Mouse (Mus musculus) hindbrain, embryonic 13.5 days (tissue): ENCODE data around the gene Gm14406. TPM values are rescaled to one million over a fixed set of nuclear protein-coding genes. Genes with fewer than 3 reads are reported as not detected.
"Not testable (repeated sequence)": the region's sequence is repeated elsewhere in the genome, so short reads cannot be mapped to it uniquely, and the experiment has no call there.

Source experiments
- ATAC-seq: fragments of 200-750 bp; cut with Nextera tagmentation; 2 replicates; pipeline ENCODE4 v1.8.0; 2017; ENCODE audit warnings: moderate TSS enrichment; ENCODE audit not compliant: low FRiP score
- H3K27ac ChIP-seq: fragments of 300-500 bp; sonication (generic); 2 replicates; pipeline ENCODE4 v1.5.1; 2015; ENCODE audit warnings: inconsistent platforms, mild to moderate bottlenecking, moderate library complexity
- H3K27me3 ChIP-seq: fragments of 300-500 bp; sonication (generic); 2 replicates; pipeline ENCODE4 v1.6.1; 2015; ENCODE audit warnings: mild to moderate bottlenecking, inconsistent platforms
- H3K36me3 ChIP-seq: fragments of 300-500 bp; sonication (generic); 2 replicates; pipeline ENCODE4 v1.6.1; 2015; ENCODE audit warnings: mild to moderate bottlenecking, inconsistent platforms
- H3K4me1 ChIP-seq: fragments of 300-500 bp; sonication (generic); replicated peaks from 2 replicates; pipeline ENCODE4 v1.6.1; 2015; ENCODE audit warnings: inconsistent platforms
- H3K4me2 ChIP-seq: fragments of 300-500 bp; sonication (generic); 2 replicates; pipeline ENCODE4 v1.6.1; 2015; ENCODE audit warnings: inconsistent platforms, mild to moderate bottlenecking, moderate library complexity
- H3K4me3 ChIP-seq: fragments of 300-500 bp; sonication (generic); 2 replicates; pipeline ENCODE4 v1.5.1; 2015; ENCODE audit warnings: mild to moderate bottlenecking, inconsistent platforms
- H3K9ac ChIP-seq: fragments of 300-500 bp; sonication (generic); 2 replicates; pipeline ENCODE4 v1.6.1; 2015; ENCODE audit warnings: mild to moderate bottlenecking, inconsistent platforms
- H3K9me3 ChIP-seq: fragments of 300-500 bp; sonication (generic); 2 replicates; pipeline ENCODE4 v1.6.1; 2016; ENCODE audit warnings: inconsistent platforms
- WGBS: fragments of 180-500 bp; shearing (Covaris S2); methylation state at CpG from one replicate; pipeline ENCODE4 v1.1.7; 2015; 5-methylcytosine and 5-hydroxymethylcytosine counted together
- polyA plus RNA-seq: library from polyadenylated mRNA; unstranded; fragments of >200 nt; fragmentation: Nextera tagmentation; extraction: Ambion mirVana; gene quantifications from 2 replicates; pipeline ENCODE4 v1.2.1, GENCODE M21; 2015

Gene Gm14406
- not detected in 2 replicates for polyA plus RNA-seq

- H3K27ac ChIP-seq, H3K9ac ChIP-seq: not testable (repeated sequence)
- WGBS = 86% methylated on average over 2 of the region's 2 CpGs
These were observed at the start of gene Gm14406 for GRCm38 (mm10) chr2:177577998-177578397. Gm14406 (minus strand) TSS chr2:177578210.

DNA sequence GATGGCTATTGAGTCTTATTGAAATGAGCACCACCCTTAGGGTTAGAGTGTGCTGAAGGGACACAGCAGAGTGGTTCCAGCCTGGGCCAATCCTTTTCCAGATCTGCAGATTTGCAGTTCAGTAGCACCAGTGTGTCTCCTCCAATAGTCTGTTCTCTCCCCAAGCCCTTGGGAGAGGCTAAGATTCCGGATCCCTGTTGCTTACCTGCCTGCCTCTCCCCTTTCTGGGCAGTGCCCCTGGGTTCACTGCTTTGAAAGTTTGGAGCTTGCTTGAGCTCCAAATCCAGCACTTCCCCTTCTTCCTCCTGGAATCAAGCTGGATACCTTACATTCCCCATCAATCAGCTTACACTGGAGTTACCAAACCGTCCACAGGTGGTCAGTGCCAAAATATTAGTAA is 2.9 kb downstream of the Gm14406 start:
- not testable (repeated sequence) for H3K27ac ChIP-seq, H3K4me1 ChIP-seq, H3K4me2 ChIP-seq, H3K9me3 ChIP-seq, H3K27me3 ChIP-seq, ATAC-seq, H3K4me3 ChIP-seq, H3K36me3 ChIP-seq, H3K9ac ChIP-seq
- WGBS = 88% methylated on average over 1 of the region's 2 CpGs

More at GRCm38 (mm10) chr2:177577998-177578397, at the start of gene Gm14406:
- H3K4me1 ChIP-seq, H3K27me3 ChIP-seq, H3K4me2 ChIP-seq, H3K4me3 ChIP-seq, H3K36me3 ChIP-seq, ATAC-seq, H3K9me3 ChIP-seq: not testable (repeated sequence)

DNA sequence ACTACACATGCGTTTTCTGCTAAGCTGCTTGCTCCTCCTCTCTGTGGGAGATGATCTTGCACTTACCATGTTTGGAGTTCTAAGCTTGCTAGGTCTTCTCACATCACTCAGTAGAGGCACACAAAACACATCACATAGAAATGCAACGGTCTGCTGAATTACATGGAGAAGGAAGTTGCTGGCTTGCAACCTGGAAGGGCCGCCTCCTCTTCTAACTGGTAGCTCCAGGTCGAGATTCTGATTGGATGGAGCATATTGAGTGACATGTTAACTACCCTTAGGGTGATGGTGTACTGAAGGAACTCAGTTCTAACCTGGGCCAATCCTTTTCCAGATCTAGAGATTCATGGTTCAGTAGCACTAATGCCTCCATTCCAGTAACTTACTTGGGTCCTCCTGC is 18.6 kb downstream of the Gm14406 start:
- not testable (repeated sequence) for H3K36me3 ChIP-seq, H3K27ac ChIP-seq, H3K4me2 ChIP-seq, H3K4me3 ChIP-seq, H3K9ac ChIP-seq, ATAC-seq, H3K9me3 ChIP-seq, H3K4me1 ChIP-seq, H3K27me3 ChIP-seq
- 78% methylated on average over 4 of the region's 4 CpGs for WGBS

- not testable (repeated sequence) for H3K9me3 ChIP-seq, H3K27me3 ChIP-seq, H3K9ac ChIP-seq, H3K27ac ChIP-seq, H3K36me3 ChIP-seq, H3K4me1 ChIP-seq, H3K4me2 ChIP-seq, ATAC-seq, H3K4me3 ChIP-seq
- WGBS = 86% methylated on average over 1 of the region's 1 CpGs
These were observed 22.7 kb downstream of the Gm14406 start for GRCm38 (mm10) chr2:177555261-177555660.

DNA sequence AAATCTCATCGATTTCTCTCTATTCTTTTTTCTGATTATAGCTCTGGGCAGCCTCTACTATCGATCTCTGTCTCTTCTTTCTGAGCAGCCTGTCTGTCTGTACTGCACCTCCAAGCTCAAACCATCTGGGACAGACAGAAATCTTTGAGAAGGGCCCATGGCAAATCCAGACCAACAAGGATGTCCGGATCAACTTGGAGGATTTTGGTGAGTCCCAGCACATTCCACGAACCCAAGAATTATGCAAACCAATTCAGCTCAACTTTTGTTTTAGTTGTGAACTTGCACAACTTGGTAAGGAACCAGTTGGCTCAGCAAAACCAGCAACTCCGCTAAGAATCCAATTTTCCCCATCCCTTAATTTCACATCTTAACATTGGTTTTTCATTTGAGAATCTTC is 40.3 kb downstream of the Gm14406 start:
- H3K4me1 ChIP-seq, ATAC-seq, H3K27me3 ChIP-seq, H3K9me3 ChIP-seq, H3K27ac ChIP-seq, H3K36me3 ChIP-seq, H3K4me3 ChIP-seq, H3K9ac ChIP-seq, H3K4me2 ChIP-seq: not testable (repeated sequence)
- WGBS = 88% methylated on average over 5 of the region's 5 CpGs

GRCm38 (mm10) chr2:177537141-177537540 is 40.9 kb downstream of the Gm14406 start:
- H3K27me3 ChIP-seq, H3K4me2 ChIP-seq, H3K4me3 ChIP-seq, H3K36me3 ChIP-seq, ATAC-seq, H3K27ac ChIP-seq, H3K9me3 ChIP-seq, H3K9ac ChIP-seq, H3K4me1 ChIP-seq: not testable (repeated sequence)
- WGBS = 83% methylated on average over 2 of the region's 2 CpGs

DNA sequence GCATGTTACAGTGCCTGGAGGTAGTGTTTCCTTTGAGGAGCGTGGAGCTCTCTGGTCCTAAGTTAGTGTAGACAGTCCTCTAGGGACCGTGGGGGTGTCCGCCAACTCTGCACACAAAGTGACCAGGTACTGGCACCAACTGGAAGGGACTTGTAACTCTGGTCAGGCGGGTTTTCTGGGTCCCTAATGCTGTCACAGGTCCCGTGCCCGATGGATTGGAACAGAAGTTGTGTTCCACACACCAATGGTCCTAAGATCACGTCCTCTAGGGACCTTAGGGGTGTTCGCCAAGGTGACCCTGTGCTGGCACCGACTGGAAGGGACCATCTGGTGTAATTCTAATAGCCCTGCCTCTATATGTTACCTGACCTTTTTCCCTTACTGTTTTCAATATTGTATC is 42.1 kb downstream of the Gm14406 start:
- Histone ChIP-seq H3K4me2 (no peak overlapping the region), H3K9me3 (peaks cover 6% of the 10 kb centered on the region; the same call in 1 of the 2 replicates), H3K4me3 (no peak overlapping the region), H3K27ac (no peak overlapping the region), H3K9ac (no peak overlapping the region), H3K27me3 (no peaks in the 10 kb centered on the region), H3K4me1 (no peaks in the 10 kb centered on the region), H3K36me3 (no peaks in the 10 kb centered on the region)
- 80% methylated on average over 9 of the region's 9 CpGs for WGBS
- no peak for ATAC-seq

- H3K4me1 ChIP-seq, H3K27me3 ChIP-seq, H3K27ac ChIP-seq, H3K4me2 ChIP-seq, H3K9me3 ChIP-seq, H3K9ac ChIP-seq, ATAC-seq, H3K36me3 ChIP-seq, H3K4me3 ChIP-seq: not testable (repeated sequence)
- WGBS = 91% methylated on average over 16 of the region's 16 CpGs
These were observed 53.8 kb downstream of the Gm14406 start for GRCm38 (mm10) chr2:177524171-177524570.

- H3K9ac ChIP-seq, H3K4me3 ChIP-seq, H3K27me3 ChIP-seq, H3K9me3 ChIP-seq, H3K36me3 ChIP-seq, H3K27ac ChIP-seq, H3K4me1 ChIP-seq, ATAC-seq, H3K4me2 ChIP-seq: not testable (repeated sequence)
- WGBS = 91% methylated on average over 6 of the region's 6 CpGs
These were observed 54.3 kb downstream of the Gm14406 start for GRCm38 (mm10) chr2:177523674-177524073.

DNA sequence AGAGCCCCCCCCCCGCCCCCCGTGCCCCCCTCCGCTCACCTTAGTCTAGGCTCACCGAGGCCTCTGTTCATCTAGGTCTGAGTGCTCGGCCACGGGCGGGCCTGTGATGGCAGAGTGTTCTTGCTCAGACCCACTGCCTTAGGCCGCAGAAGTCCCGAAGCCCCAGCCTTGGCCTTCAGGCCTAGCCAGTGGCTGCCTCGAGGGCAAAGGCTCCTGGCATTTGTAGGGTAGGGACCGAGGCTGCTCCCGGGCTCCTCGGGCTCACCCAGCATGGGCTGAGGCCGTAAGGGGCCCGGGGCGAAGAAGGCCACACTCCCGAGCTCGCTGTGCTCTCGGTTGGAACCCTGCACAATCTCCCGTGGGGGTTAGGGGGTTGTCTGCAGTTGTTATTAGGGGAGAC is 54.9 kb downstream of the Gm14406 start:
- no peaks in the 10 kb centered on the region for H3K4me1 ChIP-seq
- no peak overlapping the region for H3K9ac ChIP-seq
- no peaks in the 10 kb centered on the region for H3K27me3 ChIP-seq
- H3K4me3 ChIP-seq = no peak overlapping the region
- no peak overlapping the region for H3K4me2 ChIP-seq
- H3K9me3 ChIP-seq = peaks cover 8% of the 10 kb centered on the region; the same call in 1 of the 2 replicates
- no peak for ATAC-seq
- no peak overlapping the region for H3K27ac ChIP-seq
- 90% methylated on average over 20 of the region's 20 CpGs for WGBS
- H3K36me3 ChIP-seq = no peaks in the 10 kb centered on the region

- Histone ChIP-seq H3K9ac (no peak overlapping the region), H3K36me3 (no peaks in the 10 kb centered on the region), H3K4me1 (no peaks in the 10 kb centered on the region), H3K4me2 (no peak overlapping the region), H3K27me3 (no peaks in the 10 kb centered on the region), H3K27ac (no peak overlapping the region), H3K4me3 (no peak overlapping the region), H3K9me3 (peaks cover 8% of the 10 kb centered on the region)
- 87% methylated on average over 8 of the region's 8 CpGs for WGBS
- no peak for ATAC-seq
These were observed 58.0 kb downstream of the Gm14406 start for GRCm38 (mm10) chr2:177520035-177520434.
